Mouse (Mus musculus): ENCODE results near the gene 1700028P14Rik.

DNA sequence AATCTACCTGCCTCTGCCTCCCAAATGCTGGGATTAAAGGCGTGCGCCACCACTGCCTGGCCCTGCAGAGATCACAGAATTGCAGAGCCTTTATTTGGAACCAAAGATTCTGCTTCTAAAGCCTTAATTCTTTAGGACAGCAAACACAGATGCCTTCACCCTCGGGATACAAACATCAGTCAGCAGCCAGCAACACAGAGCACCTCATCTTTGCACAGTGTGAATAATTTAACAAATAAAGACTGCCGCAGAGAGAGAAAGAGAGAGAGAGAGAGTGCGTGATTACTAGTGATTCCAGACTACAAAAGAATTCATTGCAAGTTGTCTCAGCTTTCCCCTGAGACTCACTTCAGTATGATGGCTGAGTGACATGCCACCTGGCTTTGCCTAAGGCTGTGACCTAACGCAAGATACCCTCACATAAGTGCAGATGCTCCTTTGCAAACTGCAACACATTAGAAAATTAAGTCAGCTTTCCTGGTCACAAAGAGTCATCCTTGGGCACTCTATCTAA is 15.6 kb upstream of the 1700028P14Rik start:
- TF ChIP-seq CTCF (IDR thresholded peaks at IDR 0.05; ENCODE audit: extremely low read depth, insufficient read depth, insufficient read length, insufficient replicate concordance): no peak
- no peak for TF ChIP-seq POLR2A (IDR thresholded peaks at IDR 0.05; ENCODE audit: low read depth, low read length)

Data from spleen, adult 2 months (tissue).